Mouse (Mus musculus): ENCODE data around the gene Ttc28. TPM values are rescaled to one million over a fixed set of nuclear protein-coding genes. Genes with fewer than 3 reads are reported as not detected.

Ttc28 gene
- polyA plus RNA-seq, 1 experiment from 2014 or later, result 5.8 TPM

DNA sequence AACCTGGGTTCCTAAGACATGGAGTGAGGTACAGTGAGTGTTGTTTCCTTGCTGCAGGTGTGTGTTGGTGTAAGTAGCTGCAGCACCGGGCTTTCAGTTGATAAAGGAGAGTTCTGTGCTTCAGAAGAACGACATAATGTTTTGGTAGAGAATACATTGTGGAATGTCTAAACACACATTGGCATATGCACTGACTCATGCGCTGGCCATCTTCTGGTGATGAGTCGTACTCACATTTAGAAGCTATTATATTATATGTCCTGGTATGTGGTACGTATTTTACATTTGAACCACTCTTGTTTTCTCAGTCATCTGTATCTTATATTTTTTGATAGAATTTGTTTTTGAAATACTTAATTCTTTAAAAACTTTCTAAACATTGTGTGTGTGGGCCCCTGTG, 46.2 kb downstream of the Ttc28 start:
- H3K27ac ChIP-seq (ENCODE audit: low read length), result no peak overlapping the region
- no peak for ATAC-seq (replicated peaks; ENCODE audit: extremely low read depth, insufficient read depth, low FRiP score)
- H3K4me1 ChIP-seq (ENCODE audit: control insufficient read depth, insufficient read depth, low read length), result peaks cover 4% of the 10 kb centered on the region
- 75% methylated on average over 5 of the region's 5 CpGs for WGBS
- H3K9ac ChIP-seq (ENCODE audit: low read length), result no peak overlapping the region; the same call in 1 of the 2 replicates
- no peak overlapping the region for H3K4me2 ChIP-seq (ENCODE audit: low read depth, low read length)
- H3K9me3 ChIP-seq (replicated peaks; ENCODE audit: control insufficient read depth, low read length), result no peaks in the 10 kb centered on the region
- no peaks in the 10 kb centered on the region for H3K36me3 ChIP-seq (ENCODE audit: control insufficient read depth, insufficient read depth)
- H3K4me3 ChIP-seq (ENCODE audit: low read length), result no peak overlapping the region
- H3K27me3 ChIP-seq (ENCODE audit: control insufficient read depth, insufficient read depth, low read length), result no peaks in the 10 kb centered on the region

DNA sequence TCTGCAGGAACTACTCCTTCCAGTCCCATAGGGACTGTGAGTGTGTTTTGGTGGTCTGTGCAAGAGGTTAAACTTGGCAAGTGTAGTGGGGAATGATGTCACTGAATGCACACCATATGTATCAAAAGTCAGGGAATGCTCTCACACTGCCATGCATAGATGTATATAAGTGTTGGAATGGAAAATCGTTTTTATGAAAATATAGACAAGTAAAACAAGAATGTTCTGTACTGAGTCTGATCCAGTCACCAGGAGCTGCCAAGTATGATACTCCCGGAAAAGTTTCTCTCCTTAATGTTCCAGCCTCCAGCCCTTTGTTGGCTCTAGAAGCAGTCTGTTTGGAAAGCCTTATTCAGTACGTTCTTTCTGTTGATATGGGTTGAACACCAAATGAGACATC, 48.7 kb downstream of the Ttc28 start:
- no peaks in the 10 kb centered on the region for H3K9me3 ChIP-seq (replicated peaks; ENCODE audit: control insufficient read depth, low read length)
- ATAC-seq (replicated peaks; ENCODE audit: extremely low read depth, insufficient read depth, low FRiP score), result peak; percentile 23; the same call in 1 of the 2 replicates
- H3K36me3 ChIP-seq (ENCODE audit: control insufficient read depth, insufficient read depth), result no peaks in the 10 kb centered on the region
- no peak overlapping the region for H3K4me3 ChIP-seq (ENCODE audit: low read length)
- no peaks in the 10 kb centered on the region for H3K27me3 ChIP-seq (ENCODE audit: control insufficient read depth, insufficient read depth, low read length)
- no peak overlapping the region for H3K9ac ChIP-seq (ENCODE audit: low read length)
- no peak overlapping the region for H3K27ac ChIP-seq (ENCODE audit: low read length)
- H3K4me1 ChIP-seq (ENCODE audit: control insufficient read depth, insufficient read depth, low read length), result peaks cover under 1% of the 10 kb centered on the region
- 53% methylated on average over 3 of the region's 3 CpGs for WGBS
- no peak overlapping the region for H3K4me2 ChIP-seq (ENCODE audit: low read depth, low read length)

GRCm38 (mm10) chr5:110929306-110929705, 49.7 kb downstream of the Ttc28 start:
- no peak for ATAC-seq (replicated peaks; ENCODE audit: extremely low read depth, insufficient read depth, low FRiP score)
- H3K36me3 ChIP-seq (ENCODE audit: control insufficient read depth, insufficient read depth), result no peaks in the 10 kb centered on the region
- H3K9ac ChIP-seq (ENCODE audit: low read length), result no peak overlapping the region
- H3K4me1 ChIP-seq (ENCODE audit: control insufficient read depth, insufficient read depth, low read length), result no peaks in the 10 kb centered on the region
- no peaks in the 10 kb centered on the region for H3K9me3 ChIP-seq (replicated peaks; ENCODE audit: control insufficient read depth, low read length)
- H3K27me3 ChIP-seq (ENCODE audit: control insufficient read depth, insufficient read depth, low read length), result no peaks in the 10 kb centered on the region
- no peak overlapping the region for H3K4me3 ChIP-seq (ENCODE audit: low read length)
- WGBS, result 61% methylated on average over 4 of the region's 4 CpGs
- no peak overlapping the region for H3K27ac ChIP-seq (ENCODE audit: low read length)
- H3K4me2 ChIP-seq (ENCODE audit: low read depth, low read length), result no peak overlapping the region

DNA sequence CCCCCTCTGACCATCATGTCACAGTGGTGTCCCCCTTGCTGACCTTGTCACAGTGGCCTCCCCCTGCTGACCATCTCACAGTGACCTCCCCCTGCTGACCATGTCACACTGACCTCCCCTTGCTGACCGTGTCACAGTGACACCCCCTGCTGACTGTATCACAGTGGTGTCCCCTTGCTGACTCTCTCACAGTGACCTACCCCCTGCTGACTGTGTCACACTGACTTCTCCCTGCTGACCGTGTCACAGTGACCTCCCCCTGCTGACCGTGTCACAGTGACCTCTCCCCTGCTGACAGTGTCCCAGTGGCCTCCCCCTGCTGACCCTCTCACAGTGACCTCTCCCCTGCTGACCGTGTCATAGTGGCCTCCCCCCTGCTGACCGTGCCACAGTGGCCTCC, 57.0 kb downstream of the Ttc28 start:
- no peak overlapping the region for H3K4me3 ChIP-seq (ENCODE audit: low read length)

GRCm38 (mm10) chr5:110944326-110944725, 64.7 kb downstream of the Ttc28 start:
- no peaks in the 10 kb centered on the region for H3K9me3 ChIP-seq (replicated peaks; ENCODE audit: control insufficient read depth, low read length)
- peaks cover 7% of the 10 kb centered on the region for H3K4me1 ChIP-seq (ENCODE audit: control insufficient read depth, insufficient read depth, low read length)
- H3K4me2 ChIP-seq (ENCODE audit: low read depth, low read length), result no peak overlapping the region
- 86% methylated on average over 8 of the region's 8 CpGs for WGBS
- no peak overlapping the region for H3K9ac ChIP-seq (ENCODE audit: low read length)
- ATAC-seq (replicated peaks; ENCODE audit: extremely low read depth, insufficient read depth, low FRiP score), result no peak
- no peak overlapping the region for H3K4me3 ChIP-seq (ENCODE audit: low read length)
- H3K27me3 ChIP-seq (ENCODE audit: control insufficient read depth, insufficient read depth, low read length), result no peaks in the 10 kb centered on the region
- no peak overlapping the region for H3K27ac ChIP-seq (ENCODE audit: low read length)
- no peaks in the 10 kb centered on the region for H3K36me3 ChIP-seq (ENCODE audit: control insufficient read depth, insufficient read depth)

More for the DNA sequence above, 57.0 kb downstream of the Ttc28 start:
- H3K36me3 ChIP-seq (ENCODE audit: control insufficient read depth, insufficient read depth), result no peaks in the 10 kb centered on the region
- H3K4me2 ChIP-seq (ENCODE audit: low read depth, low read length), result no peak overlapping the region
- no peaks in the 10 kb centered on the region for H3K27me3 ChIP-seq (ENCODE audit: control insufficient read depth, insufficient read depth, low read length)
- H3K9ac ChIP-seq (ENCODE audit: low read length), result no peak overlapping the region
- WGBS, result 63% methylated on average over 5 of the region's 5 CpGs
- ATAC-seq (replicated peaks; ENCODE audit: extremely low read depth, insufficient read depth, low FRiP score), result no peak
- H3K27ac ChIP-seq (ENCODE audit: low read length), result no peak overlapping the region
- peaks cover 4% of the 10 kb centered on the region for H3K4me1 ChIP-seq (ENCODE audit: control insufficient read depth, insufficient read depth, low read length)
- no peaks in the 10 kb centered on the region for H3K9me3 ChIP-seq (replicated peaks; ENCODE audit: control insufficient read depth, low read length)

DNA sequence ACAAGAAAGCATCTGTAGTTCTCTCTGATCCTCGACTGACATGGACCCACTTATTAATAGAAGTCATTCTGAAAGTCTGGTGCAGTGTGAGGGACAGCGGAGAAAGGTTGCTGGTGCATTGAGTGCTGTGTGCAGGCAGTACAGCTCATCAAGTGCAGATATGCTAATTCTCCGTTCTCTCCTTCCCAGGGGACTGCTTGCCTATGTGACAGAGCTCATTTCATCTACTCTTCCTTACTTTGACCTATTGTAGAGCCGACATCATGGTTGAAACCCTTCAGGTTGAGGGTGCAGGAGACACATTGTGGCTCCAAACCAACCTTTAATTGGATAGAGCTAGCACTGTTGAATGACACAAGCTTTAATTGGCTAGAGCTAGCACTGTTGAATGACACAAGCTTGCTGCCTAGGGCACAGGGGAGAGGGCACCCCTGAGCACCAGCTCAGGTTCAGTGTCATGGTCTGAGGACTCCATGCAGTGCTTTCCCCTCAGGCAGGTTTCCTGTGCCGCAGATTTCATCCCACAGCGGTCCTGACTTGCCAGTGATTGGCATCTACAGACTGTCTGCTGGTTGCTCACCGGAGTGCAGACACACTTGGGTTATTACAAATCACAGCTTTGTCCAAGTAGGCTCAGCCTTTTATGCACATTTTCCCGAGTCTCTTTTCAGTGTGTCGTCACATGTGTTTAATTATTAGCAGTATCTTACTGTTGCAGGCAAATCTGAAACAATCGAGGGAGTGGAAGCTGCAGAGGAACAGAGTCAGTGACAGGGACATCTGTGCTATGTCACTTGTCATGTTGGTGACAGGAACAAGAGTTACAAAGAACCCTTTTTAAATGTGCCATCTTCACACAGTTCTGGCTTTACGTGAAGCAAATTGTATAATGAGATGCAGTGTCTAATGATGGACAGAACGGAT, 69.1 kb downstream of the Ttc28 start:
- no peak; the same call in 1 of the 2 replicates for ATAC-seq (replicated peaks; ENCODE audit: extremely low read depth, insufficient read depth, low FRiP score)
- WGBS, result 44% methylated on average over 12 of the region's 12 CpGs
- Histone ChIP-seq H3K4me3 (ENCODE audit: low read length) (no peak overlapping the region), H3K36me3 (ENCODE audit: control insufficient read depth, insufficient read depth) (no peaks in the 10 kb centered on the region), H3K27ac (ENCODE audit: low read length) (no peak overlapping the region), H3K9ac (ENCODE audit: low read length) (no peak overlapping the region), H3K9me3 (replicated peaks; ENCODE audit: control insufficient read depth, low read length) (no peaks in the 10 kb centered on the region), H3K27me3 (ENCODE audit: control insufficient read depth, insufficient read depth, low read length) (no peaks in the 10 kb centered on the region), H3K4me2 (ENCODE audit: low read depth, low read length) (no peak overlapping the region), H3K4me1 (ENCODE audit: control insufficient read depth, insufficient read depth, low read length) (peaks cover 4% of the 10 kb centered on the region; the same call in 1 of the 2 replicates)

- 46% methylated on average over 3 of the region's 3 CpGs for WGBS
- ATAC-seq (replicated peaks; ENCODE audit: extremely low read depth, insufficient read depth, low FRiP score), result no peak
- H3K4me2 ChIP-seq (ENCODE audit: low read depth, low read length), result no peak overlapping the region
- no peaks in the 10 kb centered on the region for H3K27me3 ChIP-seq (ENCODE audit: control insufficient read depth, insufficient read depth, low read length)
- no peak overlapping the region for H3K27ac ChIP-seq (ENCODE audit: low read length)
- peaks cover 4% of the 10 kb centered on the region; the same call in 1 of the 2 replicates for H3K4me1 ChIP-seq (ENCODE audit: control insufficient read depth, insufficient read depth, low read length)
- H3K9ac ChIP-seq (ENCODE audit: low read length), result no peak overlapping the region
- no peaks in the 10 kb centered on the region for H3K9me3 ChIP-seq (replicated peaks; ENCODE audit: control insufficient read depth, low read length)
- no peak overlapping the region for H3K4me3 ChIP-seq (ENCODE audit: low read length)
- no peaks in the 10 kb centered on the region for H3K36me3 ChIP-seq (ENCODE audit: control insufficient read depth, insufficient read depth)
These were observed 70.2 kb downstream of the Ttc28 start for GRCm38 (mm10) chr5:110949791-110950190.

DNA sequence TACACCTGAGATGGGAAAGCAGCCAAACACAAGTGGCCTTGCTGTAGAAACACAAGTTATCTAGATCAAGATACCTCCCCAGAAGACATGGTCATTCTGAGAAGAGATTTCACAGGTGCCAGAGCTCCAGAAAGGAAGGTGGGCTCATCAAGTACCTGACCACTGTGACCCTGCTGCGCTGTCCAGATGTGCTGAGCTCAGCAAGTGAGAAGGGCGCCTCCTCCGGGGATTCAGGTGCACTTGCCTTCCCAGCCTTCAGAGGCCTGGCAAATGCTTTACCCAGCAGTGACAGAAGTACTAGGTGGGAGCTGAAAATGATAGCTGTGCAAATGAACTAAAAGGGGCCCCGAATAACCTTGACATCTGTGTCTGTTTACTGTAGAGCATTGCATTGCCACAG, 78.6 kb downstream of the Ttc28 start:
- H3K9ac ChIP-seq (ENCODE audit: low read length), result no peak overlapping the region
- no peaks in the 10 kb centered on the region for H3K27me3 ChIP-seq (ENCODE audit: control insufficient read depth, insufficient read depth, low read length)
- H3K4me3 ChIP-seq (ENCODE audit: low read length), result no peak overlapping the region
- H3K36me3 ChIP-seq (ENCODE audit: control insufficient read depth, insufficient read depth), result no peaks in the 10 kb centered on the region
- no peak for ATAC-seq (replicated peaks; ENCODE audit: extremely low read depth, insufficient read depth, low FRiP score)
- H3K9me3 ChIP-seq (replicated peaks; ENCODE audit: control insufficient read depth, low read length), result no peaks in the 10 kb centered on the region
- 73% methylated on average over 4 of the region's 4 CpGs for WGBS
- no peaks in the 10 kb centered on the region for H3K4me1 ChIP-seq (ENCODE audit: control insufficient read depth, insufficient read depth, low read length)
- H3K27ac ChIP-seq (ENCODE audit: low read length), result no peak overlapping the region
- no peak overlapping the region for H3K4me2 ChIP-seq (ENCODE audit: low read depth, low read length)

DNA sequence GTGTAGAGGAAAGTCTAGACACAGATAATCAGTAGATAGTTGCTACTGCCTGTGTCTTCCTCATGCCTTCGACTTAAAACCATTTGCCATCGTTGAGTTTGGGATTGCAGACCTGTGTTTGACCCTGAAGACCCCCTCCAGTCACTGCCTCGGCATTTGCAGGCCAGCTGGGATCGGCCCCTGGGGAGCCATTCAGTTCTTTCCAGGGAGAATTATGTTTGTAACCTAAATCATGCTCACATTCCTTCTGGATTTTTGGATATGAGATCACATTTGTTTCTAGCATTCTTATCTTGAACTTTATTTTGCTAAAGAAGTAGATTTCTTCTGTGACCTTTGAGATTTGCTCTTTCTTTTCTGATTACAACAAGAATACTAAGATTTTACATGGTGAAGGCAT, 80.5 kb downstream of the Ttc28 start:
- 46% methylated on average over 4 of the region's 4 CpGs for WGBS

More for the DNA sequence above, 80.5 kb downstream of the Ttc28 start:
- Histone ChIP-seq H3K4me3 (ENCODE audit: low read length) (no peak overlapping the region), H3K27ac (ENCODE audit: low read length) (no peak overlapping the region), H3K4me2 (ENCODE audit: low read depth, low read length) (no peak overlapping the region), H3K27me3 (ENCODE audit: control insufficient read depth, insufficient read depth, low read length) (no peaks in the 10 kb centered on the region), H3K4me1 (ENCODE audit: control insufficient read depth, insufficient read depth, low read length) (no peaks in the 10 kb centered on the region), H3K36me3 (ENCODE audit: control insufficient read depth, insufficient read depth) (no peaks in the 10 kb centered on the region), H3K9me3 (replicated peaks; ENCODE audit: control insufficient read depth, low read length) (no peaks in the 10 kb centered on the region), H3K9ac (ENCODE audit: low read length) (no peak overlapping the region)
- no peak for ATAC-seq (replicated peaks; ENCODE audit: extremely low read depth, insufficient read depth, low FRiP score)
